Mouse (Mus musculus) megakaryocyte, embryonic 14.5 days (primary cell): ENCODE results near the gene Clic5.

Experiments used
- FLI1 ChIP-seq: IDR thresholded peaks from 2 replicates; pipeline ENCODE4 v1.6.1; 2012; ENCODE audit warnings: low read length, inconsistent platforms, mixed read lengths
- GATA1 ChIP-seq: IDR thresholded peaks from 3 replicates; pipeline ENCODE4 v1.6.1; 2012; ENCODE audit warnings: mixed read lengths, low read length, inconsistent platforms, borderline replicate concordance

DNA sequence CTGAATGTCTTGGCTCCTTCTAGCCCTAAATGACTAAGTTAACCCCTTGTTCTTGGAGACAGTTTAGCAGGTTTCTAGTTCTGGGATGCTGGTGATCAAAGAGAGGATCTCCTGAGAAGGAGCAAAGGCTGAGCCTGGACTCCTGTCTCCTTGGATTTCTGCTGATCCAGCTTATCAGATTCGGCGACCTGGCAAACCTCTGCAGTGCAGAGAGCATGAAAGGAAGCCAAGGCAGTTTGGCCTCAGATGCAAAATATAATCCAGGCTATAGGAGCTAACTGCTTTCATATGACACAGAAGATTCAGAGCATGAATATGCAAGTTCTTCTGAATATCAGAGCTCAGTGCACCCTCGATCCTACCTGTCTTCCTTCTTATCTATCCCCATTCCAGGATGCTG lies 83.0 kb downstream of the Clic5 start:
- TF ChIP-seq GATA1 = no peak
- no peak for TF ChIP-seq FLI1
